Comparison of ENCODE assay signal across 9 mouse cellular contexts in genomic region chr1:119899195-119900123, GRCm38 (mm10). TPM values are rescaled to one million over a fixed set of nuclear protein-coding genes. Genes with fewer than 3 reads are reported as not detected.
DNase-seq lines count a peak whose midpoint lies in the region; ATAC-seq and TF ChIP-seq lines count a peak whose summit lies in the region.
"Had no signal": no experiment of that assay in that cellular context is flagged by ENCODE, and none has a peak within 500 bp of the region (broad histone marks: within the 10 kb centered on the region; RNA-seq: fewer than 3 reads in every experiment).

No protein-coding gene starts in this region.

- peak; percentile 45 for DNase-seq in lung, embryonic 14.5 days
- no peak for DNase-seq in lung, postnatal 14 days
- peak; percentile 66 to 69 for DNase-seq in frontal cortex, adult 2 months (ENCODE audit: extremely low spot score in 1 of 2, low spot score in 1 of 2)
- peak; percentile 50 to 56 for DNase-seq in layer of hippocampus, adult 8-10 months (ENCODE audit: low spot score in 2 of 2)
- DNase-seq in gastrocnemius, adult 2 months = no peak
- DNase-seq in cerebellum, adult 11 months = no peak
- no peak for DNase-seq in gastrocnemius, postnatal 4 days (ENCODE audit: low spot score in 2 of 2)

- H3K4me1 ChIP-seq in lung, embryonic 14.5 days (ENCODE audit: insufficient read depth) = peaks cover 7% of the 10 kb centered on the region
- H3K4me1 ChIP-seq in neural tube, embryonic 12.5 days = peaks cover 32% of the 10 kb centered on the region

- ATAC-seq in lung, embryonic 14.5 days (ENCODE audit: insufficient read depth) = peak; percentile 67; the same call in 1 of the 2 replicates
- peak; percentile 69 for ATAC-seq in neural tube, embryonic 12.5 days (ENCODE audit: low FRiP score, low read depth)

- TF ChIP-seq CTCF in lung, embryonic 14.5 days (IDR thresholded peaks at IDR 0.05; ENCODE audit: low read depth) = no peak
- no peak for TF ChIP-seq CTCF in gastrocnemius, adult 2 months (IDR thresholded peaks at IDR 0.05)

- H3K4me2 ChIP-seq in lung, embryonic 14.5 days = no peak overlapping the region
- H3K4me2 ChIP-seq in neural tube, embryonic 12.5 days (replicated peaks) = no peak overlapping the region

- H3K4me3 ChIP-seq in lung, embryonic 14.5 days (ENCODE audit: low read depth, low read length) = no peak overlapping the region
- no peak overlapping the region for H3K4me3 ChIP-seq in neural tube, embryonic 12.5 days
- no peak overlapping the region for H3K4me3 ChIP-seq in gastrocnemius, adult 2 months

- H3K9me3 ChIP-seq in lung, embryonic 14.5 days (ENCODE audit: low read depth, low read length) = no peaks in the 10 kb centered on the region
- H3K9me3 ChIP-seq in neural tube, embryonic 12.5 days = no peaks in the 10 kb centered on the region

- WGBS in lung, embryonic 14.5 days = 54% methylated on average over 11 of the region's 11 CpGs
- 78% methylated on average over 11 of the region's 11 CpGs for WGBS in neural tube, embryonic 12.5 days

- no peak overlapping the region for H3K27ac ChIP-seq in lung, embryonic 14.5 days (ENCODE audit: low read depth)
- H3K27ac ChIP-seq in neural tube, embryonic 12.5 days = no peak overlapping the region
- no peak overlapping the region for H3K27ac ChIP-seq in gastrocnemius, adult 2 months
- H3K27ac ChIP-seq: macrophage had no signal

- H3K36me3 ChIP-seq in lung, embryonic 14.5 days (ENCODE audit: insufficient read depth) = no peaks in the 10 kb centered on the region
- H3K36me3 ChIP-seq in neural tube, embryonic 12.5 days = no peaks in the 10 kb centered on the region

- H3K9ac ChIP-seq in lung, embryonic 14.5 days = no peak overlapping the region
- H3K9ac ChIP-seq in neural tube, embryonic 12.5 days = no peak overlapping the region

- no peaks in the 10 kb centered on the region for H3K27me3 ChIP-seq in lung, embryonic 14.5 days (ENCODE audit: insufficient read depth, low read length)
- H3K27me3 ChIP-seq in neural tube, embryonic 12.5 days (replicated peaks) = no peaks in the 10 kb centered on the region

- intact Hi-C loops in gastrocnemius, adult 2 months (cut with DNase I) = no loop called here

RNA-seq across cellular contexts. Expression of gene Tmem177, which starts 13.5 kb away (rescaled TPM):
- 6.4 and 8.4 TPM in 2 replicates for polyA plus RNA-seq in lung, embryonic 14.5 days (2014; fragmentation: Nextera tagmentation; extraction: Ambion mirVana)
- polyA plus RNA-seq in frontal cortex, adult 2 months (2012; rRNA removed) = 6.7 and 7.4 TPM in 2 replicates
- total RNA-seq in layer of hippocampus, adult 8-10 months (2022) = 1 to 10 TPM; 6.3 to 8.6 (median 7.5) TPM
- polyA plus RNA-seq in neural tube, embryonic 12.5 days (2016; fragmentation: Nextera tagmentation; extraction: Ambion mirVana) = 8.4 and 8.5 TPM in 2 replicates
- 1 to 10 TPM; 6.1 to 7.8 TPM for total RNA-seq in gastrocnemius, adult 2 months (2021)
- 1 to 10 TPM; 4.4 to 5.2 TPM for total RNA-seq in gastrocnemius, postnatal 4 days (2021)

Comparison
In these comparisons a context has a peak if more than half of its experiments do, and no peak if none do; other contexts are left out.
1. DNase-seq: peak in lung, embryonic 14.5 days (single experiment), frontal cortex, adult 2 months (2 of 2) and layer of hippocampus, adult 8-10 months (2 of 2); none in lung, postnatal 14 days (single experiment), gastrocnemius, adult 2 months (single experiment), cerebellum, adult 11 months (single experiment) and gastrocnemius, postnatal 4 days (0 of 2).